Mouse (Mus musculus) spleen, adult 2 months (tissue): ENCODE results near the gene Bbs10.

ENCODE experiments used
- CTCF ChIP-seq: fragments of 200-500 bp; IDR thresholded peaks from 2 replicates; pipeline ENCODE4 v1.5.1; 2011; ENCODE audit warnings: mild to moderate bottlenecking, inconsistent platforms; ENCODE audit not compliant: insufficient read depth, insufficient read length, insufficient replicate concordance; ENCODE audit errors: extremely low read depth
- POLR2A ChIP-seq: fragments of 200-500 bp; IDR thresholded peaks from 2 replicates; pipeline ENCODE4 v1.6.1; 2011; ENCODE audit warnings: low read depth, low read length, inconsistent platforms

DNA sequence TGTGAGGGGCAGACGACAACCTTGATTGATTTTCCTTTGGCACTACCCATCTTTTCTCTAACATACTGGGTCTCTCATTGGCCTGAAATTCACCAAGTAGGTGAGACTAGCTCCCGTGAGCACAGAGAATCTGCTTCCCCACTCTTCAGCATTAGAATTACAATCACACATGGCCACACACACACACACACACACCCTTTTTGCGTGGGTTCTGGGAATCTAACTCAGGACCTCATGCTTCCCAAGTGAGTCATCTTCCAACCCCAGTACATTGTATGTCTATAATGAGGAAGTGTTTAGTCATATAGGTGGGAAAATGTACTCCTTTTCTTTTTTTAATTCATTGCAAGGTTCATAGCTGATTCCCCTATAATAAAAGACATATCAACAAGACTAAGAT, 41.1 kb upstream of the Bbs10 start:
- TF ChIP-seq CTCF (no peak), POLR2A (no peak)
